Mouse (Mus musculus): ENCODE results near the gene Carmil2. TPM values are rescaled to one million over a fixed set of nuclear protein-coding genes. Genes with fewer than 3 reads are reported as not detected.

Gene Carmil2
- total RNA-seq, 2 experiments from 2014 or later: 0.28 to 0.38 TPM

DNA sequence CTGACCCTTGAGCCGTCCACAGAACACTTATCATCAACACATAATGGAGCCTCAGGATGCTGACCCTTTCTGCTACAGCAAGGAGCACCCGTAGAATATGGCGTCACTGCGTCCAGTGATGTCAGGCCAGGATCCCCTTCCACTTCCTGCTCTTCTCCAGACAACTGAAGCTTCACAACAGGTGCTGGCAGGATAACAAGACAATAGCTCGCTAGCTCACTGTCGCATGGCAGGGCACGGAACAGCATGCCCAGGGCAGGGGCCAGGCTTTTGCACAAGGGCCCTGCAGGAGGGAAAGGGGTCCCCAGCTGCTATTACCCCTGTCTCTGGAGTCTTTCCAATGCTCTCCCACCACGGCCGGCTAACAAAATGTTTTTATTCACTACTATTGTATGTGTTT is 36.8 kb downstream of the Carmil2 start:
- no peak for DNase-seq

DNA sequence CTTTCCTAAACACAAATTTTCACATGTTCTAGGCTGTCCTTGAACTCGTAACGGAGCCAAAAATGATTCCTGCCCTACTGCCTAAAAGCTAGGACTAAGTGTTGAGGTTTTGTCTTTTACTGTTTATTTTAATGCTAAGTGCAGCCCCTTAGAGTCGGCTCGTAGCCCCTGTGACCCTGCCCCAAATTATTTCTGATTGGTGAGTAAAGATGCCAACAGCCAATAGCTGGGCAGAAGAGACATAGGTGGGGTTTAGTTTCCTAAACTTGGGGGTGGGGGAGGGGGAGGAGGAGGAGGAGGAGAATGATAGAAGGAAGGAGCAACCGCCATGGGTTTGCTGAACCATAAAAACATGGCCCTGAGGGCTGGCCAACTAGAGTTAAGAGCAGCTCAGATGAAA is 39.7 kb downstream of the Carmil2 start:
- no peak for DNase-seq

DNA sequence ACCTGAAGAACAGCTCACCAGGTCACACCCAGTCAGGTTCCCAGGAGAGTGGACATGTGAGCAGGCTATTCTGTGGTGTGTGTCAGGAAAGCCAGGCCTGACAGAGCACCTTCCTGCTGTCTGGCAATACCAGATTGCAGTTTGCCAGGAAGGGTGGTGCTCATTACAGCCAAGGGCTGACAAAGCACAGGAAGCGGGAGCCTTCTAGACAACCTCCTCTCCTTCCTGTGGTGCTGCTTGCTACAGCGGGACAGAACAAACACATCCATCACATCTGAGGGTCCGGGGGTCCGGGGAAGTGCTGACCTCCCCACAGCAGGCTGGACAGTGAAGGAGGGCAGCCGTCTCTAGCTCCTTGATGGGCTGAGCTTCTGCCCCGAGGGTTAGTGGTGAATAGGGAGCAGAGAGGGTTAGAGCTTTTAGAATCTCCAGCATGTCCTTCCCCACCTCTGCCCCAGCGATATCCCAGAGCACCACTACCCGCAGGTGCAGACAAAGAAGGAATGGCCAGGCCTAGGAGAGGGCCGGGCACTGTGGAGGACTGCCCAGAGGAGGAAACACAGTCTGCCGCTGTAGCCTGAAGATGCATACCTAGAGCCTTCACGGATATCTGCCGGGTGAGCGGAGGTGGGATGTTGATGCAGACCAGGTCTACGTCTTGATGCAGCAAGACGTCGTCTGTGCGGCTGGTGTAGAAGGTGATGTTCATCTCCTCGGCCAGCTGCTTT is 41.5 kb downstream of the Carmil2 start:
- DNase-seq: no peak

DNA sequence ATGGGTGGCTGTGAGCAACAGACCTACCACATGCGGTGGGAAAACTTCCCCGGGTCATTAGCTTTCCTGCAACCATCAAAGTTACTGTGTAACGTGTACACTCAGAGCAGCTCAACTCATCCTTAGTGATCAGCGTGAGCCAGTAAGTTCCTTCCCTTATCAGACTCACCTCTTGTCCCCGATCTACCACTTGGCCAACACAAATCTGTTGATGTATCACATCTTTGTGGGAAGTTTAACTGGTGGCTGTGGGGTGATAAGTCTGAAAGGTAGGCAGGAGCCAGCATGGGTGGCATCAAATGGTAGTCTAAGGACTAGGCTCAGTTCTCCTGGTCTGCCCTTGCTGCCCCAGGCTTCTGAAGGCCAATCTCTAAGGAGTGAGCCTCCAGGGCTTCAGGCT is 46.1 kb downstream of the Carmil2 start:
- DNase-seq: no peak

DNA sequence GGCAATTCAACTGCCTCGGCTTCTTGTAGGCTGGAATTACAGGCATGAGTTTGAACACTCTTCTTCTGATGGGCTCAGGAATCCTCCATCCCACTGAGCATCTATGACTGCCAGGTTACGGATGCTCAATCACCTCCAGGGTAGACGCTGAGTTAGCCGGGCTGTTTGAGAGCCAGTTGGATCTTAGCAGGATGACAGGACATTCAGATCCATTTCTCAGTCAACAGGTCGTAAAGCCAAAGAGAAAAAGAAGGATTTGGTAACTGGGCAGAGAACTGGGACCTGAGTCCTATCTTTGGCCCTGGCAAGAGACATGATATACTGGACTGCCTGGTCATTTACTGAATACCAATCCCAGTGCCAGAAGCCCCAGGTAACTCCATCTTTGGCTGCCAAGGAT is 53.1 kb downstream of the Carmil2 start:
- no peak for DNase-seq

DNA sequence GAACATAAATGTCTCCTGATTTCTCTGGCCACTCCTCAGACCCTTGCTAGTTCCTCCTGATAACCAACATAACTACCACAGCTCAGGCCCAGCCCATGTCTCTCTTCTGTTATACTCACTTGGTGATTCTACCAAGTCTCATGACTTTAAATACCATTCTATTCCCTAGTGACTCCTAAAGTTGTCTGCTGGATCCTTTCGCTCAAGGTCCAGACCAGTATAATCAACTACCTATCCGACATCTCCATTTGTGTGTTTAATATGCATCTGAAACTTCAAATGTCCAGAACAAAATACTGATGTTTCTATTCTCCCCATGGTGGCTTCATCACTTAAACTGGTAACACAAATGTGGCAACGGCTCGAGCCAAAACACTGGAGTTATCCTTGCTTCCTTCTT is 57.2 kb downstream of the Carmil2 start:
- no peak for DNase-seq

Other genes with a start within 250 kb of the Carmil2 start
- gene Tppp3, start 214.7 kb upstream of the Carmil2 start, total RNA-seq (2021): 100 to 1,000 TPM; 260 to 285 TPM
- 10 to 100 TPM; 10.9 to 15.9 TPM for gene Zdhhc1, start 189.4 kb upstream of the Carmil2 start, total RNA-seq (2021)
- gene Hsd11b2, start 167.5 kb upstream of the Carmil2 start, total RNA-seq (2021): 1 to 10 TPM; 4.4 to 4.5 TPM
- 10 to 100 TPM; 49.3 to 54.2 TPM for gene Atp6v0d1, start 120.2 kb upstream of the Carmil2 start, total RNA-seq (2021)
- gene Ripor1, start 81.0 kb upstream of the Carmil2 start, total RNA-seq (2021): 10 to 100 TPM; 20.7 to 26.9 TPM
- 10 to 100 TPM; 43.7 to 46.7 TPM for gene Ctcf, start 49.7 kb upstream of the Carmil2 start, total RNA-seq (2021)
- gene Agrp, start 48.9 kb upstream of the Carmil2 start, total RNA-seq (2021): under 1 TPM; 0.84 to 0.85 TPM
- gene Acd, start 14.8 kb downstream of the Carmil2 start, total RNA-seq (2021): 10 to 100 TPM; 12.9 to 15.2 TPM
- 1 to 10 TPM; 6.0 to 7.8 TPM for gene Pard6a, start 14.9 kb downstream of the Carmil2 start, total RNA-seq (2021)
- gene 4933405L10Rik, start 21.4 kb downstream of the Carmil2 start, total RNA-seq (2021): not detected
- 1 to 10 TPM; 2.0 to 3.7 TPM for gene Enkd1, start 21.9 kb downstream of the Carmil2 start, total RNA-seq (2021)
- gene Gfod2, start 72.4 kb downstream of the Carmil2 start, total RNA-seq (2021): 1 to 10 TPM; 6.5 to 7.6 TPM
- 10 to 100 TPM; 19.9 to 25.2 TPM for gene Ranbp10, start 141.1 kb downstream of the Carmil2 start, total RNA-seq (2021)
- gene Tsnaxip1, start 141.5 kb downstream of the Carmil2 start, total RNA-seq (2021): not detected
- 1 to 10 TPM; 5.2 to 7.0 TPM for gene Cenpt, start 167.0 kb downstream of the Carmil2 start, total RNA-seq (2021)
- 10 to 100 TPM; 24.2 to 26.9 TPM for gene Thap11, start 168.9 kb downstream of the Carmil2 start, total RNA-seq (2021)
- 10 to 100 TPM; 65.5 to 80.5 TPM for gene Nutf2, start 174.3 kb downstream of the Carmil2 start, total RNA-seq (2021)
- gene Edc4, start 194.6 kb downstream of the Carmil2 start, total RNA-seq (2021): 10 to 100 TPM; 24.6 to 30.3 TPM
- gene Nrn1l, start 207.3 kb downstream of the Carmil2 start, total RNA-seq (2021): under 1 TPM in 1 of 2 experiments, not detected in 1; 0.56 TPM
- 10 to 100 TPM; 15.2 to 17.5 TPM for gene Pskh1, start 214.2 kb downstream of the Carmil2 start, total RNA-seq (2021)
- gene Ctrl, start 247.6 kb downstream of the Carmil2 start, total RNA-seq (2021): under 1 TPM in 1 of 2 experiments, not detected in 1; 0.47 TPM